Mouse (Mus musculus) lung, postnatal 4 days (tissue): ENCODE measurements at regions not wholly inside any gene's neighbourhood (a gene's known extent, or its start where the extent isn't known, plus 50 kb on each side); places are given as distances from the start of the nearest gene placed in this dataset.

Experiments
- DNase-seq, 2 experiments: peaks; one replicate each; pipeline ENCODE4 v3.0.0; 2021

GRCm38 (mm10) chr14:24641853-24642252, 154.9 kb downstream of the Rps24 start:
- no peak for DNase-seq

- no peak for DNase-seq
Measured at GRCm38 (mm10) chr14:24644117-24644808, 157.3 kb downstream of the Rps24 start.

GRCm38 (mm10) chr14:24646239-24646848, 159.4 kb downstream of the Rps24 start:
- peak in 1 of 2 experiments; percentile 18 for DNase-seq

- DNase-seq: no peak
Measured at GRCm38 (mm10) chr14:24647722-24648121, 160.8 kb downstream of the Rps24 start.

GRCm38 (mm10) chr14:24650195-24650901, 163.4 kb downstream of the Rps24 start:
- DNase-seq: no peak

GRCm38 (mm10) chr14:24650902-24651270, 164.0 kb downstream of the Rps24 start:
- no peak for DNase-seq

GRCm38 (mm10) chr14:24652591-24652990, 165.7 kb downstream of the Rps24 start:
- DNase-seq: no peak

GRCm38 (mm10) chr14:24655580-24655979, 168.7 kb downstream of the Rps24 start:
- DNase-seq: peak; percentile 27 to 59

- no peak for DNase-seq
Measured at GRCm38 (mm10) chr14:24661797-24662196, 174.9 kb downstream of the Rps24 start.

GRCm38 (mm10) chr14:24665210-24665609, 178.3 kb downstream of the Rps24 start:
- DNase-seq: no peak
